Mouse (Mus musculus) C2C12 (cell line): ENCODE measurements around the gene Serpinh1.

Experiments
- CEBPB ChIP-seq: IDR thresholded peaks from one replicate; pipeline ENCODE4 v1.6.1; 2011; ENCODE audit warnings: low read depth, mild to moderate bottlenecking, control low read depth, moderate library complexity
- CTCF ChIP-seq: IDR thresholded peaks from one replicate; pipeline ENCODE4 v1.5.1; 2011; ENCODE audit not compliant: control insufficient read depth, insufficient read depth, insufficient read length
- FOSL1 ChIP-seq: IDR thresholded peaks from one replicate; pipeline ENCODE4 v1.8.0; 2011; ENCODE audit warnings: mild to moderate bottlenecking, low read length; ENCODE audit not compliant: poor library complexity, insufficient read depth, severe bottlenecking
- MAX ChIP-seq: IDR thresholded peaks from one replicate; pipeline ENCODE4 v1.6.1; 2011; ENCODE audit warnings: mild to moderate bottlenecking, control low read depth
- MYOD1 ChIP-seq: IDR thresholded peaks from one replicate; pipeline ENCODE4 v1.6.1; 2011; ENCODE audit warnings: low read depth; ENCODE audit not compliant: control insufficient read depth, insufficient read length
- MYOG ChIP-seq: IDR thresholded peaks from one replicate; pipeline ENCODE4 v1.6.1; 2011; ENCODE audit not compliant: control insufficient read depth, insufficient read length; ENCODE audit errors: extremely low read depth
- USF1 ChIP-seq: IDR thresholded peaks from one replicate; pipeline ENCODE4 v1.6.1; 2011; ENCODE audit warnings: low read depth, mild to moderate bottlenecking, control low read depth, moderate library complexity

GRCm38 (mm10) chr7:99366716-99367115 lies 13.7 kb upstream of the Serpinh1 start:
- TF ChIP-seq CTCF (no peak), MYOG (no peak), MYOD1 (no peak), FOSL1 (no peak), USF1 (no peak), MAX (no peak), CEBPB (no peak)
